Mouse (Mus musculus) E14TG2a.4 (cell line): Measurements from ENCODE around the gene Gys1.
"Not testable (repeated sequence)": the region's sequence is repeated elsewhere in the genome, so short reads cannot be mapped to it uniquely, and the experiment has no call there.

ENCODE experiments used
- H3K27me3 ChIP-seq: 2 replicates; pipeline ENCODE4 v1.6.1; 2014; ENCODE audit warnings: low read length, control low read depth; ENCODE audit not compliant: insufficient read depth
- H3K36me3 ChIP-seq: 2 replicates; pipeline ENCODE4 v1.6.1; 2014; ENCODE audit warnings: low read length, control low read depth; ENCODE audit not compliant: insufficient read depth
- H3K4me1 ChIP-seq: replicated peaks from 2 replicates; pipeline ENCODE4 v1.6.1; 2014; ENCODE audit warnings: low read depth, low read length, control low read depth
- H3K4me3 ChIP-seq: replicated peaks from 2 replicates; pipeline ENCODE4 v1.5.1; 2014; ENCODE audit warnings: mild to moderate bottlenecking, low read length
- H3K9me3 ChIP-seq: 2 replicates; pipeline ENCODE4 v1.6.1; 2014; ENCODE audit warnings: low read length, control low read depth
- CTCF ChIP-seq: conservative IDR thresholded peaks from 2 replicates; pipeline ENCODE4 v1.5.1; 2014; ENCODE audit warnings: low read length
- NANOG ChIP-seq: IDR thresholded peaks from 2 replicates; pipeline ENCODE4 v1.6.1; 2014; ENCODE audit warnings: borderline replicate concordance, low read length, mixed read lengths
- POU5F1 ChIP-seq: IDR thresholded peaks from 2 replicates; pipeline ENCODE4 v1.6.1; 2014; ENCODE audit warnings: low read length, borderline replicate concordance

Gene Gys1

GRCm38 (mm10) chr7:45477003-45477402, 42.4 kb downstream of the Gys1 start:
- no peaks in the 10 kb centered on the region for H3K27me3 ChIP-seq
- peaks cover 32% of the 10 kb centered on the region for H3K36me3 ChIP-seq
- TF ChIP-seq POU5F1 = no peak
- TF ChIP-seq CTCF = peak; percentile 53
- no peak overlapping the region for H3K4me3 ChIP-seq
- H3K4me1 ChIP-seq = peaks cover 55% of the 10 kb centered on the region
- no peaks in the 10 kb centered on the region for H3K9me3 ChIP-seq

- Histone ChIP-seq H3K9me3 (no peaks in the 10 kb centered on the region), H3K4me3 (no peak overlapping the region), H3K27me3 (no peaks in the 10 kb centered on the region), H3K36me3 (peaks cover 42% of the 10 kb centered on the region), H3K4me1 (peaks cover 61% of the 10 kb centered on the region)
- TF ChIP-seq POU5F1 (no peak), NANOG (no peak), CTCF (no peak)
These were observed 44.1 kb downstream of the Gys1 start for GRCm38 (mm10) chr7:45478774-45479173.

DNA sequence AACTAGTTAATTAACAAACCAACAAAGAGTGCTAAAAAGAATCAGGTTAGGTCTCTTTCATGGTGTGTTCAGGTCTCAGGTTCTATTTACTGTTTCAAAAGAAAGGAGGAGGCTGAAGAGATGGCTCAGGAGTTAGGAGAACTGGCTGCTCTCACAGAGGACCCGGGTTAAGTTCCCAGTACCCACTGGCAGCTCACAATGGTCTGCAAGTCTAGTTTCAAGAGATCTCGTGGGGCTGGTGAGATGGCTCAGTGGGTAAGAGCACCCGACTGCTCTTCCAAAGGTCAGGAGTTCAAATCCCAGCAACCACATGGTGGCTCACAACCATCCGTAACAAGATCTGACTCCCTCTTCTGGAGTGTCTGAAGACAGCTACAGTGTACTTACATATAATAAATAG, 45.7 kb downstream of the Gys1 start:
- not testable (repeated sequence) for H3K9me3 ChIP-seq, H3K4me3 ChIP-seq, H3K27me3 ChIP-seq
- Histone ChIP-seq H3K4me1 (peaks cover 51% of the 10 kb centered on the region), H3K36me3 (peaks cover 49% of the 10 kb centered on the region)

DNA sequence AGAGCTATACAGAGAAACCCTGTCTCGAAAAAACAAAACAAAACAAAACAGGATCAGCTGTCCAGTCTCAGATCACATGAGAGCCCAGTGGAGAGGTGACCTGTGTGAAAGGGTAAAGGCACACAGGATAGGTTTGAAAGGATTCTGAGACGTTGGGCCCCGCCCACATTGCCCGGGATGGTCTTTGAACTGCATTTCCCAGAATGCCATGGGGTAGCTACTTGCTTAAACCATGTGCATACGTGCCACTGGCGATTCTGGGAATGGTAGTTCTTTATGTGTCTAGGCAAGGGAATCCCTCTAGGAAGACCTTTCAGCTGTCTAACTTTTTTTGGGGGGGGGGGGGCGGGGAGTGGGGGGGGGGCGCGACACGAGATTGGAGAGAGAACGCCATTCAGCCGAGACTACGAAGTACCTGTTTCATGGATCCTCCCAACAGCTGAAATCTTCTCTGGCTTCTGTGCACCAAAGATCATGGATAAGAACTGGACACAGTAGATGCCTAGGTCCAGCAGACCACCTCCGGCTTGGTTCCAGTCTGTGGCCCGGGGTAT, 46.8 kb downstream of the Gys1 start, which contains the start of gene Tulp2:
Gene Tulp2, plus strand, starts transcription at position 504 of the 554 bp plus-strand sequence.
- no peaks in the 10 kb centered on the region for H3K27me3 ChIP-seq
- no peaks in the 10 kb centered on the region for H3K9me3 ChIP-seq
- peaks cover 47% of the 10 kb centered on the region for H3K4me1 ChIP-seq
- no peak for TF ChIP-seq POU5F1
- TF ChIP-seq NANOG = no peak
- TF ChIP-seq CTCF = no peak
- no peak within 1 kb of the TSS for H3K4me3 ChIP-seq
- peaks cover 58% of the 10 kb centered on the region for H3K36me3 ChIP-seq

DNA sequence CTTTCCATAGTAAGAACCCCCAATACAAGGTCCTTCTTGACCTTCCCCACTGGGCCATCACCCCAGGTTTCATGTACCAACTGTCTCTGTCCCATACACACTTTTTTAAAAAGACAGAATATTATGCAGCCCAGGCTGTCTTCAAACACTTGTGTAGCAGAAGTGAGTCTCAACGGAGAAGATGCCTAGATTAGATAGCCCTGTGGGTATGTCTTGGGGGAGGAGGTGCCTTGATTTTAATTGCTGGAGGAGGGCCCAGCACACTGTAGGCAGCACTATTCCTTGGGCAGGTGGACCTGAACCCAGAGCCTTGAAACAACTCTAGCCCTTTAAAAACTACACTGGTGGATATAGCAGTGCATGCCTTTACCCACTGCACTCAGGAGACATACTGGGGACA, 47.5 kb downstream of the Gys1 start:
- H3K27me3 ChIP-seq = no peaks in the 10 kb centered on the region
- no peak for TF ChIP-seq CTCF
- H3K4me1 ChIP-seq = peaks cover 46% of the 10 kb centered on the region
- H3K9me3 ChIP-seq = no peaks in the 10 kb centered on the region
- H3K4me3 ChIP-seq = no peak overlapping the region
- H3K36me3 ChIP-seq = peaks cover 59% of the 10 kb centered on the region

DNA sequence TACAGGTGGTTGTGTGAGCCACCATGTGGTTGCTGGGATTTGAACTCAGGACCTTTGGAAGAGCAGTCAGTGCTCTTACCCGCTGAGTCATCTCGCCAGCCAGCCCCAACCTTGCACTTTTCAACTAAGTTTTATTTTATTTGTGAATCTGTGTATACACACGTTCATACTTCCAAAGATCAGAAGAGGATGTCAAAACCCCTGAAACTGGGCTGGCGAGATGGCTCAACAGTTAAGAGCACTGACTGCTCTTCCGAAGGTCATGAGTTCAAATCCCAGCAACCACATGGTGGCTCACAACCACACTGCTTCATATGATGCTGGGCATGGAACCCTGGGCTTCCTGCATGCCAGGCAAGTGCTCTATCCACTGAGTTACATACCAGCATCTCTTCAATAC, 50.3 kb downstream of the Gys1 start:
- Histone ChIP-seq H3K4me1 (peaks cover 51% of the 10 kb centered on the region), H3K36me3 (peaks cover 46% of the 10 kb centered on the region)
- H3K4me3 ChIP-seq, H3K9me3 ChIP-seq, H3K27me3 ChIP-seq: not testable (repeated sequence)

DNA sequence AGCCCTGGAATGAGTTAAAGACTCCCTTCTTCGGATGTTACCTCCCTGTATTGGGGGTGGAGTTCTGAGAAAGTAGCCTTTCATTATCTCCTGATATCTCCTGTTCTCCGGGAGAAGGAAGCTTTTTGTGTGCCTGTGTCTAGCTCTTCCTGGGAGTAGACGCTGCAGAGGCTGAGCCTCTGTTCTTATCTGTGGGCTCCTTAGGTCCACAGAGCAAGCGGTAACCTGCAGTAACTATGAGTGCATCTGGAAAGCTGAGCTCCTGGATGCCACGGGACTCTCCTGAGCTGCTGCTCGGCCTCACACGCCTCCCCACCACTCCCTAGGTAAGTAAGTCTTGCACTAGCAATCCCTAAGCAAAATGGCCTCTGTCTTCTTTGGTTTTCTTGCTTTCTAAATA, 51.5 kb downstream of the Gys1 start:
- Histone ChIP-seq H3K36me3 (peaks cover 42% of the 10 kb centered on the region), H3K4me1 (peaks cover 55% of the 10 kb centered on the region), H3K9me3 (no peaks in the 10 kb centered on the region), H3K27me3 (no peaks in the 10 kb centered on the region), H3K4me3 (no peak overlapping the region)
- TF ChIP-seq POU5F1 (no peak), NANOG (no peak), CTCF (no peak)

DNA sequence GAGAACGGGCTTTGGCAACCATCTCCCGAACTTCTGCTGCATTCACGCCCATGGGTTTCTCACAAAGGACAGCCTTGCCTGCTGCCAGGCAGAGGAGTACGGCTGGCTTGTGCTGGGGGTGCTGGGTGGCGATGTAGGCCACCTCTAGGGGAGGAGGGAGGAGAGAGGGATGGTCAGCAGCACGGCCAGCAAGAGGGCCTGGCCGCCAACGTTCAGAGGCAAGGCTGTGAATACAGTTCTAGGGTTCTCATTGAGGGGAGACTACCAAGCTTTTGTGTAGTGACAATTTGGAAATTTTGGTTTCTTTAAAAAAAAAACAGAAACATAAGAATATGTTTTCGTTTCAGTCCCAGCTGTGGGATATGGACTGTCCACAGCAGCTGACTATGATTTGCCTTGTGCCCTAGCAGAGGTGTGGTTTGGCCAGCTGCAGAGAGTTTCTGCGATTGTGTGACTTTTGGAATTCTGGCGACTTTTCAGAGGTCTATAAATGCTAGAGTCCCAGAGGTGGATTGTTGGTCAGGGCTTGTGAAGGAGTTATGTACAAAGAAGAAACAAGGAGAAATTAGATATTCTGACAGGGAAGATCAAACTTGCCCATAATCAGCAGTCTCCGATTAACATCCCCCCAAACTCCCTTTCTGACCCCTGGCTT, 52.2 kb downstream of the Gys1 start, which contains the start of gene Gm45808:
Gene Gm45808, minus strand, starts transcription at position 51 of the 655 bp plus-strand sequence.
- H3K27me3 ChIP-seq = no peaks in the 10 kb centered on the region
- H3K4me1 ChIP-seq = peaks cover 58% of the 10 kb centered on the region
- peak within 1 kb of the TSS; percentile 87 for H3K4me3 ChIP-seq
- no peaks in the 10 kb centered on the region for H3K9me3 ChIP-seq
- no peak for TF ChIP-seq NANOG
- no peak for TF ChIP-seq POU5F1
- no peak for TF ChIP-seq CTCF
- H3K36me3 ChIP-seq = peaks cover 43% of the 10 kb centered on the region

- no peaks in the 10 kb centered on the region for H3K9me3 ChIP-seq
- peaks cover 47% of the 10 kb centered on the region for H3K36me3 ChIP-seq
- H3K4me3 ChIP-seq = peak overlapping the region; percentile 87
- no peak for TF ChIP-seq CTCF
- no peak for TF ChIP-seq POU5F1
- no peak for TF ChIP-seq NANOG
- H3K27me3 ChIP-seq = no peaks in the 10 kb centered on the region
- H3K4me1 ChIP-seq = peaks cover 59% of the 10 kb centered on the region
These were observed 53.2 kb downstream of the Gys1 start for GRCm38 (mm10) chr7:45487861-45488292.
